ENCODE assay signal across 25 mouse cellular contexts in the genomic region with DNA sequence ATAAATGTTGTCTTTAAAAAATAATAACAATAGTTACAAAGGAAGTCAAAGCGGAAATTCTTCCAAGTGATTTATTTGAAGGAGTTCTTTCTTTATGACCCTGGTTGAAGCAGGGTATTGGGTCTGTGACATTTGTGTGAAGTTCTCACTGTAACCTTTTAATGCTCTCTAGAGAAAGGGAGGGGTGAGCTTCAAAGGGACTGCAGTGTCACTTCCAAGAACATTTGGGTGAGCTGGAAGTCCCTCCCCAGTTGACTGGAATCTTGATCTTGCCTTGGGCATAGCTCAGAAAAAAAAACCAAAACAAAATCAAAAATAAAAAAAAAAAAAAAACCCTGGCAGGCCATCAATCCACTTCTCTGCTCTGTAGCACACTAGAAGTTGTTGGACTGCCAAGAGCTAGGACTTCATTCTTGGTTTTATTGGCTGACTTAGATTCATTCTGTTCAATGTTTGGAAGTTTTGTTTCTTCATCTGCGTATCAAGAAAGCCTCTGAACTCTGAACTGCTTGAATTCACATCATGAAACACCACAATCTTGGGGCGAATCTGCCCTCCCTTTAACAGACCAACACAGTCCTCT. TPM values are rescaled to one million over a fixed set of nuclear protein-coding genes. Genes with fewer than 3 reads are reported as not detected.
DNase-seq lines count a peak whose midpoint lies in the region; ATAC-seq and TF ChIP-seq lines count a peak whose summit lies in the region.
"Had no signal": no experiment of that assay in that cellular context is flagged by ENCODE, and none has a peak within 500 bp of the region (broad histone marks: within the 10 kb centered on the region; RNA-seq: fewer than 3 reads in every experiment).

No protein-coding gene starts in this region.

- no peak overlapping the region for H3K27ac ChIP-seq in kidney, adult 2 months (ENCODE audit: insufficient read depth, low read depth, low read length)
- no peak overlapping the region for H3K27ac ChIP-seq in kidney, embryonic 15.5 days
- peak overlapping the region; percentile 46; the same call in 1 of the 2 replicates for H3K27ac ChIP-seq in lung, embryonic 14.5 days (ENCODE audit: low read depth)
- H3K27ac ChIP-seq: embryonic facial prominence, embryonic 15.5 days; forebrain, embryonic 15.5 days; heart, adult 2 months; heart, embryonic 15.5 days; hindbrain, embryonic 10.5 days; hindbrain, embryonic 15.5 days had no signal

- no peak for TF ChIP-seq POLR2A in kidney, adult 2 months (IDR thresholded peaks at IDR 0.05; ENCODE audit: low read depth, low read length)

- H3K4me2 ChIP-seq in kidney, embryonic 15.5 days, result no peak overlapping the region
- H3K4me2 ChIP-seq in lung, embryonic 14.5 days, result no peak overlapping the region
- H3K4me2 ChIP-seq: embryonic facial prominence, embryonic 15.5 days; forebrain, embryonic 15.5 days; heart, embryonic 11.5 days; heart, embryonic 15.5 days; hindbrain, embryonic 15.5 days had no signal

- no peaks in the 10 kb centered on the region; the same call in 1 of the 2 replicates for H3K27me3 ChIP-seq in kidney, adult 2 months (replicated peaks; ENCODE audit: control insufficient read depth, insufficient read depth, low read length)
- H3K27me3 ChIP-seq in kidney, embryonic 15.5 days, result no peaks in the 10 kb centered on the region
- H3K27me3 ChIP-seq in lung, embryonic 14.5 days (ENCODE audit: insufficient read depth, low read length), result no peaks in the 10 kb centered on the region
- H3K27me3 ChIP-seq: CH12.LX; embryonic facial prominence, embryonic 15.5 days; forebrain, embryonic 15.5 days; heart, embryonic 15.5 days; hindbrain, embryonic 15.5 days had no signal

- TF ChIP-seq CTCF in kidney, adult 2 months (conservative IDR thresholded peaks at IDR 0.05; ENCODE audit: insufficient read depth, insufficient read length, low read depth, low read length), result no peak
- TF ChIP-seq CTCF in lung, embryonic 14.5 days (IDR thresholded peaks at IDR 0.05; ENCODE audit: low read depth), result no peak

- no peak for ATAC-seq in kidney, embryonic 15.5 days (replicated peaks; ENCODE audit: low FRiP score)
- ATAC-seq in lung, embryonic 14.5 days (ENCODE audit: insufficient read depth), result peak; percentile 68
- ATAC-seq: forebrain, embryonic 15.5 days had no signal

- no peaks in the 10 kb centered on the region for H3K4me1 ChIP-seq in kidney, adult 2 months (ENCODE audit: control insufficient read depth, insufficient read depth, low read length)
- no peaks in the 10 kb centered on the region for H3K4me1 ChIP-seq in kidney, embryonic 15.5 days
- no peaks in the 10 kb centered on the region for H3K4me1 ChIP-seq in lung, embryonic 14.5 days (ENCODE audit: insufficient read depth)
- H3K4me1 ChIP-seq: embryonic facial prominence, embryonic 15.5 days; forebrain, embryonic 15.5 days; heart, embryonic 15.5 days; hindbrain, embryonic 10.5 days; hindbrain, embryonic 15.5 days had no signal

- H3K9ac ChIP-seq in kidney, embryonic 15.5 days, result no peak overlapping the region
- H3K9ac ChIP-seq in lung, embryonic 14.5 days, result no peak overlapping the region
- H3K9ac ChIP-seq: embryonic facial prominence, embryonic 15.5 days; forebrain, embryonic 15.5 days; heart, embryonic 15.5 days; hindbrain, embryonic 15.5 days had no signal

- no peaks in the 10 kb centered on the region for H3K9me3 ChIP-seq in kidney, embryonic 15.5 days (replicated peaks)
- H3K9me3 ChIP-seq in lung, embryonic 14.5 days (ENCODE audit: low read depth, low read length), result no peaks in the 10 kb centered on the region
- H3K9me3 ChIP-seq: embryonic facial prominence, embryonic 15.5 days; forebrain, embryonic 15.5 days; heart, embryonic 15.5 days; hindbrain, embryonic 10.5 days; hindbrain, embryonic 15.5 days had no signal

- no peaks in the 10 kb centered on the region for H3K36me3 ChIP-seq in kidney, adult 2 months (ENCODE audit: control insufficient read depth, insufficient read depth, low read length)
- H3K36me3 ChIP-seq in kidney, embryonic 15.5 days, result no peaks in the 10 kb centered on the region
- H3K36me3 ChIP-seq in lung, embryonic 14.5 days (ENCODE audit: insufficient read depth), result no peaks in the 10 kb centered on the region
- H3K36me3 ChIP-seq: embryonic facial prominence, embryonic 15.5 days; forebrain, embryonic 15.5 days; heart, embryonic 15.5 days; hindbrain, embryonic 10.5 days; hindbrain, embryonic 15.5 days had no signal

- DNase-seq in kidney, adult 2 months, result peak; percentile 11
- peak; percentile 53 for DNase-seq in lung, embryonic 14.5 days
- DNase-seq in lung, postnatal 4 days, result no peak
- peak; percentile 4 for DNase-seq in lung, postnatal 25 days (ENCODE audit: low spot score)
- DNase-seq in lung, postnatal 10 days, result no peak
- peak; percentile 5 for DNase-seq in skeletal muscle tissue, adult 2 months (ENCODE audit: low read depth, low spot score)
- no peak for DNase-seq in heart, postnatal 4 days
- DNase-seq: adrenal gland, postnatal 25 days; cerebellum, adult 2 months; cerebellum, postnatal 14 days; embryo, embryonic 11 days; gastrocnemius, postnatal 36 days; heart, adult 2 months; heart, postnatal 14 days had no signal

- 70% methylated on average over 3 of the region's 3 CpGs for WGBS in kidney, adult 2 months
- WGBS in kidney, embryonic 15.5 days, result 68% methylated on average over 3 of the region's 3 CpGs
- WGBS in lung, embryonic 14.5 days, result 58% methylated on average over 3 of the region's 3 CpGs

- H3K4me3 ChIP-seq in kidney, adult 2 months (ENCODE audit: insufficient read depth, low read depth, low read length), result no peak overlapping the region
- no peak overlapping the region for H3K4me3 ChIP-seq in kidney, embryonic 15.5 days (replicated peaks)
- H3K4me3 ChIP-seq in lung, embryonic 14.5 days (ENCODE audit: low read depth, low read length), result no peak overlapping the region
- H3K4me3 ChIP-seq: embryonic facial prominence, embryonic 15.5 days; erythroblast, embryonic 14.5 days; forebrain, embryonic 15.5 days; heart, adult 2 months; heart, embryonic 15.5 days; hindbrain, embryonic 10.5 days; hindbrain, embryonic 15.5 days had no signal

RNA-seq across cellular contexts. Expression of a gene that starts 2.7 kb away (rescaled TPM):
- polyA plus RNA-seq in kidney, adult 2 months (2012; rRNA removed), result 0.19 TPM in 1 of 2 replicates, not detected in the other
- not detected in 2 replicates for polyA plus RNA-seq in kidney, embryonic 15.5 days (2015; fragmentation: Nextera tagmentation; extraction: Ambion mirVana)
- polyA plus RNA-seq in lung, embryonic 14.5 days (2014; fragmentation: Nextera tagmentation; extraction: Ambion mirVana), result 0.32 and 0.51 TPM in 2 replicates
- total RNA-seq in heart, postnatal 4 days (2021), result not detected
- total RNA-seq: adrenal gland, postnatal 25 days; CH12.LX; common myeloid progenitor, adult 5-6 weeks; gastrocnemius, adult 8-10 months; gastrocnemius, postnatal 36 days; heart, adult 2 months; heart, postnatal 14 days had no signal
- polyA plus RNA-seq: erythroblast, embryonic 14.5 days; heart, embryonic 11.5 days; heart, embryonic 15.5 days had no signal

Comparison
In these comparisons a context has a peak if more than half of its experiments do, and no peak if none do; other contexts are left out.
1. DNase-seq: peak in kidney, adult 2 months (single experiment), lung, embryonic 14.5 days (single experiment), lung, postnatal 25 days (single experiment) and skeletal muscle tissue, adult 2 months (single experiment); none in lung, postnatal 4 days (0 of 2), lung, postnatal 10 days (single experiment) and heart, postnatal 4 days (single experiment).